Mouse (Mus musculus) urinary bladder, postnatal 36 days (tissue): ENCODE measurements at regions not wholly inside any gene's neighbourhood (a gene's known extent, or its start where the extent isn't known, plus 50 kb on each side); places are given as distances from the start of the nearest gene placed in this dataset.

Experiments used
- DNase-seq, 2 experiments: peaks; one replicate each; pipeline ENCODE4 v3.0.0; 2022; ENCODE audit warnings: low spot score in 2 of 2, mixed read lengths in 1 of 2

- no peak for DNase-seq
Measured at GRCm38 (mm10) chr1:23207843-23208242, 105.8 kb upstream of the 4933415F23Rik start.

GRCm38 (mm10) chr1:23207024-23207423 is 105.0 kb upstream of the 4933415F23Rik start:
- DNase-seq = no peak

- no peak for DNase-seq
Measured at GRCm38 (mm10) chr1:23202511-23203435, 100.7 kb upstream of the 4933415F23Rik start.

- DNase-seq = no peak
Measured at GRCm38 (mm10) chr1:23200460-23200859, 98.4 kb upstream of the 4933415F23Rik start.

GRCm38 (mm10) chr1:23190316-23191005 is 88.4 kb upstream of the 4933415F23Rik start:
- no peak for DNase-seq

- no peak for DNase-seq
Measured at GRCm38 (mm10) chr1:23189790-23190189, 87.7 kb upstream of the 4933415F23Rik start.

- no peak for DNase-seq
Measured at GRCm38 (mm10) chr1:23188216-23188615, 86.2 kb upstream of the 4933415F23Rik start.

- DNase-seq = no peak
Measured at GRCm38 (mm10) chr1:23187446-23188206, 85.6 kb upstream of the 4933415F23Rik start.

- DNase-seq = no peak
Measured at GRCm38 (mm10) chr1:23184728-23185127, 82.7 kb upstream of the 4933415F23Rik start.

- DNase-seq = no peak
Measured at GRCm38 (mm10) chr1:23182541-23182940, 80.5 kb upstream of the 4933415F23Rik start.

- no peak for DNase-seq
Measured at GRCm38 (mm10) chr1:23178335-23178974, 76.4 kb upstream of the 4933415F23Rik start.

GRCm38 (mm10) chr1:23174022-23174421 is 72.0 kb upstream of the 4933415F23Rik start:
- DNase-seq = no peak

GRCm38 (mm10) chr1:23173054-23173802 is 71.2 kb upstream of the 4933415F23Rik start:
- no peak for DNase-seq

- DNase-seq = no peak
Measured at GRCm38 (mm10) chr1:23171336-23171735, 69.3 kb upstream of the 4933415F23Rik start.

- no peak for DNase-seq
Measured at GRCm38 (mm10) chr1:23170711-23171110, 68.7 kb upstream of the 4933415F23Rik start.

- no peak for DNase-seq
Measured at GRCm38 (mm10) chr1:23168504-23168903, 66.5 kb upstream of the 4933415F23Rik start.

GRCm38 (mm10) chr1:23163371-23163935 is 61.4 kb upstream of the 4933415F23Rik start:
- DNase-seq = no peak

GRCm38 (mm10) chr1:23162766-23163165 is 60.7 kb upstream of the 4933415F23Rik start:
- DNase-seq = no peak
